Mouse (Mus musculus) kidney, postnatal 0 days (tissue): ENCODE results near the gene Zfp523. TPM values are rescaled to one million over a fixed set of nuclear protein-coding genes. Genes with fewer than 3 reads are reported as not detected.
A peak's percentile ranks its signal among the peaks of the same experiment; 100 is the strongest.

Source experiments
- ATAC-seq: fragments of 200-750 bp; cut with Nextera tagmentation; replicated peaks from 2 replicates; pipeline ENCODE4 v1.8.0; 2017; ENCODE audit warnings: low read depth, moderate number of reproducible peaks, moderate TSS enrichment, moderate library complexity; ENCODE audit not compliant: low FRiP score
- DNase-seq: peaks from one replicate; pipeline ENCODE4 v3.0.0-alpha.2; 2016; ENCODE audit warnings: low spot score
- H3K27ac ChIP-seq: fragments of 300-500 bp; sonication (generic); 2 replicates; pipeline ENCODE4 v1.5.1; 2014; ENCODE audit warnings: mild to moderate bottlenecking
- H3K27me3 ChIP-seq: fragments of 300-500 bp; sonication (generic); 2 replicates; pipeline ENCODE4 v1.6.1; 2014; ENCODE audit warnings: low read length, mixed read lengths; ENCODE audit not compliant: insufficient read depth
- H3K36me3 ChIP-seq: fragments of 300-500 bp; sonication (generic); 2 replicates; pipeline ENCODE4 v1.6.1; 2014; ENCODE audit warnings: low read length, mixed read lengths; ENCODE audit not compliant: insufficient read depth
- H3K4me1 ChIP-seq: fragments of 300-500 bp; sonication (generic); replicated peaks from 2 replicates; pipeline ENCODE4 v1.6.1; 2014; ENCODE audit warnings: antibody characterized with exemption, low read length, mixed read lengths; ENCODE audit not compliant: insufficient read depth
- H3K4me2 ChIP-seq: fragments of 300-500 bp; sonication (generic); 2 replicates; pipeline ENCODE4 v1.6.1; 2014; ENCODE audit warnings: mild to moderate bottlenecking, low read length, moderate library complexity, mixed read lengths
- H3K4me3 ChIP-seq: fragments of 300-500 bp; sonication (generic); replicated peaks from 2 replicates; pipeline ENCODE4 v1.5.1; 2014; ENCODE audit warnings: low read depth, low read length
- H3K9ac ChIP-seq: fragments of 300-500 bp; sonication (generic); 2 replicates; pipeline ENCODE4 v1.6.1; 2014; ENCODE audit warnings: low read depth, low read length
- H3K9me3 ChIP-seq: fragments of 300-500 bp; sonication (generic); replicated peaks from 2 replicates; pipeline ENCODE4 v1.6.1; 2016; ENCODE audit warnings: low read length, inconsistent platforms, mixed read lengths
- CTCF ChIP-seq: IDR thresholded peaks from 2 replicates; pipeline ENCODE4 v1.5.1; 2016; ENCODE audit warnings: antibody characterized with exemption, low read depth, mild to moderate bottlenecking, moderate library complexity
- WGBS: fragments of 180-500 bp; shearing (Covaris S2); extraction: QIAGEN DNeasy Blood & Tissue Kit; methylation state at CpG from one replicate; pipeline ENCODE4 v1.1.7; 2014; 5-methylcytosine and 5-hydroxymethylcytosine counted together
- polyA plus RNA-seq: library from polyadenylated mRNA; unstranded; fragments of >200 nt; fragmentation: Nextera tagmentation; extraction: Ambion mirVana; gene quantifications from 2 replicates; pipeline ENCODE4 v1.2.1, GENCODE M21; 2015

Zfp523 gene
- polyA plus RNA-seq, 1 experiment from 2014 or later, result 32.4 TPM

GRCm38 (mm10) chr17:28153095-28153494 lies 23.8 kb upstream of the Zfp523 start:
- H3K9ac ChIP-seq, result no peak overlapping the region
- ATAC-seq, result no peak
- H3K4me3 ChIP-seq, result no peak overlapping the region
- no peaks in the 10 kb centered on the region for H3K36me3 ChIP-seq
- DNase-seq, result no peak
- 70% methylated on average over 6 of the region's 6 CpGs for WGBS
- H3K4me1 ChIP-seq, result no peaks in the 10 kb centered on the region
- H3K27ac ChIP-seq, result no peak overlapping the region
- H3K27me3 ChIP-seq, result no peaks in the 10 kb centered on the region
- no peaks in the 10 kb centered on the region for H3K9me3 ChIP-seq
- no peak overlapping the region for H3K4me2 ChIP-seq
- TF ChIP-seq CTCF, result no peak

- ATAC-seq (no peak), DNase-seq (no peak)
- no peak for TF ChIP-seq CTCF
- Histone ChIP-seq H3K4me1 (no peaks in the 10 kb centered on the region), H3K9me3 (no peaks in the 10 kb centered on the region), H3K36me3 (0 out of 2 replicates have a peak, but pooled peaks cover 5% of the 10 kb centered on the region), H3K27me3 (no peaks in the 10 kb centered on the region), H3K4me3 (no peak overlapping the region), H3K4me2 (no peak overlapping the region), H3K27ac (no peak overlapping the region), H3K9ac (no peak overlapping the region)
- WGBS, result 82% methylated on average over 8 of the region's 8 CpGs
Measured at GRCm38 (mm10) chr17:28154970-28155369, 22.0 kb upstream of the Zfp523 start.

GRCm38 (mm10) chr17:28160361-28160760 lies 16.6 kb upstream of the Zfp523 start:
- no peaks in the 10 kb centered on the region for H3K4me1 ChIP-seq
- no peak overlapping the region for H3K4me2 ChIP-seq
- H3K36me3 ChIP-seq, result 0 out of 2 replicates have a peak, but pooled peaks cover 5% of the 10 kb centered on the region
- ATAC-seq (no peak), DNase-seq (no peak)
- no peaks in the 10 kb centered on the region for H3K9me3 ChIP-seq
- H3K27me3 ChIP-seq, result no peaks in the 10 kb centered on the region
- no peak overlapping the region for H3K4me3 ChIP-seq
- H3K9ac ChIP-seq, result no peak overlapping the region
- 35% methylated on average over 10 of the region's 10 CpGs for WGBS
- H3K27ac ChIP-seq, result no peak overlapping the region
- TF ChIP-seq CTCF, result no peak

- Histone ChIP-seq H3K27me3 (no peaks in the 10 kb centered on the region), H3K4me2 (no peak overlapping the region), H3K9ac (no peak overlapping the region), H3K4me3 (no peak overlapping the region), H3K36me3 (0 out of 2 replicates have a peak, but pooled peaks cover 5% of the 10 kb centered on the region), H3K9me3 (no peaks in the 10 kb centered on the region), H3K4me1 (no peaks in the 10 kb centered on the region), H3K27ac (no peak overlapping the region)
- no peak for ATAC-seq
- no peak for DNase-seq
- TF ChIP-seq CTCF, result no peak
- 30% methylated on average over 11 of the region's 11 CpGs for WGBS
Measured at GRCm38 (mm10) chr17:28161310-28161881, 15.5 kb upstream of the Zfp523 start.

- Histone ChIP-seq H3K36me3 (peaks cover 7% of the 10 kb centered on the region; the same call in 1 of the 2 replicates), H3K4me2 (no peak overlapping the region), H3K9me3 (no peaks in the 10 kb centered on the region), H3K27me3 (no peaks in the 10 kb centered on the region), H3K4me3 (no peak overlapping the region), H3K9ac (no peak overlapping the region), H3K27ac (no peak overlapping the region), H3K4me1 (no peaks in the 10 kb centered on the region)
- ATAC-seq (peak; percentile 65; the same call in 1 of the 2 replicates), DNase-seq (peak; percentile 78)
- TF ChIP-seq CTCF, result peak; percentile 97
- 9% methylated on average over 6 of the region's 6 CpGs for WGBS
Measured at GRCm38 (mm10) chr17:28163666-28164065, 13.3 kb upstream of the Zfp523 start.

GRCm38 (mm10) chr17:28170460-28171305 lies 6.2 kb upstream of the Zfp523 start:
- no peaks in the 10 kb centered on the region for H3K27me3 ChIP-seq
- H3K27ac ChIP-seq, result peak overlapping the region; percentile 13; the same call in 1 of the 2 replicates
- peaks cover 4% of the 10 kb centered on the region; the same call in 1 of the 2 replicates for H3K36me3 ChIP-seq
- H3K4me2 ChIP-seq, result no peak overlapping the region
- DNase-seq, result peak; percentile 68
- H3K4me3 ChIP-seq, result no peak overlapping the region
- TF ChIP-seq CTCF, result no peak
- H3K9ac ChIP-seq, result no peak overlapping the region
- 67% methylated on average over 6 of the region's 6 CpGs for WGBS
- no peaks in the 10 kb centered on the region for H3K9me3 ChIP-seq
- H3K4me1 ChIP-seq, result peaks cover 10% of the 10 kb centered on the region; the same call in 1 of the 2 replicates
- ATAC-seq, result no peak
